Mouse (Mus musculus) kidney, adult 2 months (tissue): ENCODE data around the gene Fkbp1b. TPM values are rescaled to one million over a fixed set of nuclear protein-coding genes. Genes with fewer than 3 reads are reported as not detected.

Experiments
- DNase-seq: peaks from one replicate; pipeline ENCODE4 v3.0.0; 2021
- H3K27ac ChIP-seq: fragments of 200-500 bp; 2 replicates; pipeline ENCODE4 v1.5.1; 2012; ENCODE audit warnings: low read depth, low read length, control low read depth, inconsistent platforms; ENCODE audit not compliant: insufficient read depth
- H3K27me3 ChIP-seq: fragments of 200-500 bp; replicated peaks from 2 replicates; pipeline ENCODE4 v1.6.1; 2012; ENCODE audit warnings: mild to moderate bottlenecking, moderate library complexity, low read length, inconsistent platforms; ENCODE audit not compliant: control insufficient read depth, insufficient read depth
- H3K36me3 ChIP-seq: fragments of 200-500 bp; 2 replicates; pipeline ENCODE4 v1.6.1; 2012; ENCODE audit warnings: mild to moderate bottlenecking, moderate library complexity, low read length, inconsistent platforms; ENCODE audit not compliant: control insufficient read depth, insufficient read depth
- H3K4me1 ChIP-seq: fragments of 200-500 bp; 2 replicates; pipeline ENCODE4 v1.6.1; 2011; ENCODE audit warnings: low read length; ENCODE audit not compliant: control insufficient read depth, insufficient read depth
- H3K4me3 ChIP-seq: fragments of 200-500 bp; 2 replicates; pipeline ENCODE4 v1.5.1; 2011; ENCODE audit warnings: mild to moderate bottlenecking, low read depth, low read length, control low read depth; ENCODE audit not compliant: insufficient read depth
- CTCF ChIP-seq: fragments of 200-500 bp; conservative IDR thresholded peaks from 2 replicates; pipeline ENCODE4 v1.5.1; 2011; ENCODE audit warnings: low read depth, mild to moderate bottlenecking, control low read depth, low read length, moderate library complexity, mixed read lengths; ENCODE audit not compliant: insufficient read depth, insufficient read length
- POLR2A ChIP-seq: fragments of 200-500 bp; IDR thresholded peaks from one replicate; pipeline ENCODE4 v1.6.1; 2011; ENCODE audit warnings: low read depth, low read length, control low read depth
- WGBS: fragments of 180-500 bp; shearing (Covaris S2); methylation state at CpG from one replicate; pipeline ENCODE4 v1.1.7; 2018; 5-methylcytosine and 5-hydroxymethylcytosine counted together
- polyA plus RNA-seq: library from polyadenylated mRNA; depleted of rRNA; stranded (reverse); fragments of >200 nt; gene quantifications from 2 replicates; pipeline ENCODE4 v1.2.3, GENCODE M21; 2012

Gene Fkbp1b
- polyA plus RNA-seq, 1 experiment: 4.8 TPM

DNA sequence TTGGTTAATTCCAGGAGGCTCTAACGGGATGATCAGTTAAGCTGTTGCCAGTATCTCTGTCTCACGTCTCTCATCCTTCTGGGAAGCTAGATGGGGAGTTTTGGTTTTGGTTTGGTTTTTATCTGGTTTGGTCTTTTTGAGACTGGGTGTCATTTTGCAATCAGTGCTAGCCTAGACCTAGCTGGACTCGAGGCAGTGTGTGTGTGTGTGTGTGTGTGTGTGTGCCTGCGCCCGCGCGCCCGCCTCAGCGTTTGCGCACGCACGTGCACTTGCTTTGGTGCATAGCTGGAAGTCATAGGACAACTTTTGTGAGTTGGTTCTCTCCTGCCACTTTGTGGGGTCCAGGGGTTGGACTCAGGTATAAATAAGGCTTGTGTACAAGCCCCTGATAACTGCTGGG lies 2.4 kb upstream of the Fkbp1b start:
- Histone ChIP-seq H3K27me3 (no peaks in the 10 kb centered on the region), H3K4me1 (no peaks in the 10 kb centered on the region), H3K4me3 (peak overlapping the region; percentile 98), H3K27ac (no peak overlapping the region), H3K36me3 (no peaks in the 10 kb centered on the region)
- peak; percentile 44 for DNase-seq
- TF ChIP-seq CTCF (no peak), POLR2A (no peak)
- WGBS: 1% methylated on average over 12 of the region's 12 CpGs

GRCm38 (mm10) chr12:4842890-4843597 lies 1.7 kb upstream of the Fkbp1b start, which contains the start of gene Wdcp:
Wdcp (plus strand) TSS chr12:4843303.
- Histone ChIP-seq H3K4me1 (no peaks in the 10 kb centered on the region), H3K27ac (peak within 1 kb of the TSS; percentile 67; the same call in 1 of the 2 replicates), H3K4me3 (peak within 1 kb of the TSS; percentile 98), H3K36me3 (no peaks in the 10 kb centered on the region), H3K27me3 (no peaks in the 10 kb centered on the region)
- peak; percentile 97 for DNase-seq
- WGBS: under 1% methylated on average over 30 of the region's 30 CpGs
- TF ChIP-seq CTCF (no peak), POLR2A (peak; percentile 39)

GRCm38 (mm10) chr12:4842456-4842855 lies 1.1 kb upstream of the Fkbp1b start:
- H3K4me3 ChIP-seq: no peak overlapping the region
- no peak for DNase-seq
- no peaks in the 10 kb centered on the region for H3K36me3 ChIP-seq
- no peak overlapping the region for H3K27ac ChIP-seq
- no peaks in the 10 kb centered on the region for H3K27me3 ChIP-seq
- TF ChIP-seq CTCF (no peak), POLR2A (no peak)
- 92% methylated on average over 8 of the region's 8 CpGs for WGBS
- no peaks in the 10 kb centered on the region for H3K4me1 ChIP-seq

DNA sequence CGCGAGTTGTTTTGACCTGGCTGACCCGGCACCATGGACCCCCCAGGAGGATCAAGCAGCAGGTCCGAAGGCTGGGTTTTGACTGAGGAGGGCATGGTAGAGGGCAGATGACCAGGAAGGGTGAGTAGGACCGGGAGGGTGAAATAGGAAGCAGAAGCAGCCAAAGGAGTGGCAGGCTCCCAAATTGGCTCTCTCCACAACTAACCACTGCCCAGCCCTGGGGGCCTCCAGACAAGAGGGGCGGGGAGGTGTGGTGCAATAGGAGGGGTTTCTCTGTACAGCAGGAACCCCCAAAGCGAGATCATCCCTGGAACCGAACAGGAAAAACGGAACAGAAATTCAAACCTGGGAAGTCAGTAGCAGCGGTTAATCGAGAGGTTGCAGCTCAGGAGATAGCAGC lies 650 bp downstream of the Fkbp1b start:
- 5% methylated on average over 11 of the region's 11 CpGs for WGBS

DNA sequence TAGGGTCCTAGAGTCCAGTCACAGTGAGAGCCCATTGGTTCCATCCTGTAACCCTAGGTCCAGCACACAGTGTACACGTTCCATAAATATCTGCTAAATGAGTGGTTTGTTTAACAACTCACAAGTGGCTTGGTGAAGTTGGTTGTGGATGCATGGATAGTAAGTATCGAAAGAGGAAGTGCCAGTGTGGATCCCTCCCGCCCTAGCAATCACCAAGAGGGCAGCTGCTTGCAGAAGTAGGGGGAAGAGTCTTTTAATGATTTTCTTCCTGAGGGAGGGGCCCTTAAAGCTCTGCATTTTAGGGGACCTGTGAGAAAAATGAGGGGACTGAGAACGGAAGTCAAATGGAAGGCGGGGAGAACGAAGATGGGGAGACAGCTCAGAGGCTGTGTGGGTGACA lies 1.4 kb downstream of the Fkbp1b start:
- TF ChIP-seq CTCF (no peak), POLR2A (no peak)
- H3K4me3 ChIP-seq: no peak overlapping the region
- H3K36me3 ChIP-seq: no peaks in the 10 kb centered on the region
- H3K4me1 ChIP-seq: no peaks in the 10 kb centered on the region
- no peak overlapping the region for H3K27ac ChIP-seq
- WGBS: 70% methylated on average over 6 of the region's 6 CpGs
- no peak for DNase-seq
- no peaks in the 10 kb centered on the region for H3K27me3 ChIP-seq

More for the DNA sequence above, 650 bp downstream of the Fkbp1b start:
- Histone ChIP-seq H3K4me1 (no peaks in the 10 kb centered on the region), H3K4me3 (peak overlapping the region; percentile 65), H3K27ac (no peak overlapping the region), H3K27me3 (no peaks in the 10 kb centered on the region), H3K36me3 (no peaks in the 10 kb centered on the region)
- TF ChIP-seq CTCF (no peak), POLR2A (no peak)
- peak; percentile 15 for DNase-seq

GRCm38 (mm10) chr12:4836959-4837358 lies 4.4 kb downstream of the Fkbp1b start:
- no peak for DNase-seq
- H3K4me1 ChIP-seq: no peaks in the 10 kb centered on the region
- no peaks in the 10 kb centered on the region for H3K27me3 ChIP-seq
- H3K4me3 ChIP-seq: no peak overlapping the region
- H3K27ac ChIP-seq: no peak overlapping the region
- 61% methylated on average over 4 of the region's 4 CpGs for WGBS
- no peaks in the 10 kb centered on the region; the same call in 1 of the 2 replicates for H3K36me3 ChIP-seq
- TF ChIP-seq POLR2A (no peak), CTCF (no peak)

DNA sequence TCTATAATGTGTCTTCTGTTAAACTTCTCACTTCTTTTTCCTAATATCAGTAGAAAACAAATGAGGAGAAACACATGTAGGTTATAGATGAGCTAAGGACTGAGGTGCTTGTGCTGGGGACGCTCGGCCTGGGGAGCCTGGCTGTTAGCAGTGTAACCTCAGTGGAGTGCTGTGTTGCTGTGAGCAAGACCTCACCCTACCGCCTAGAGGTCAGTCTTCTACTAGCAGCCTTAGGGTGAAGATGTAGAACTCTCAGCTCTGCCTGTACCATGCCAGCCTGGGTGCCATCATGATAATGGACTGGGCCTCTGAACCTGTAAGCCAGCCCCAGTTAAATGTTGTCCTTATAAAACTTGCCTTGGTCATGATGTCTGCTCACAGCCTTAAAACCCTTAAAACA lies 14.1 kb downstream of the Fkbp1b start:
- Histone ChIP-seq H3K36me3 (no peaks in the 10 kb centered on the region), H3K4me3 (no peak overlapping the region), H3K4me1 (no peaks in the 10 kb centered on the region; the same call in 1 of the 2 replicates), H3K27me3 (no peaks in the 10 kb centered on the region), H3K27ac (no peak overlapping the region)
- DNase-seq: no peak
- TF ChIP-seq POLR2A: no peak
- TF ChIP-seq CTCF: no peak
- 76% methylated on average over 3 of the region's 3 CpGs for WGBS
